Mouse (Mus musculus): ENCODE measurements around the gene Figla. TPM values are rescaled to one million over a fixed set of nuclear protein-coding genes. Genes with fewer than 3 reads are reported as not detected.

The Figla gene
- polyA plus RNA-seq, 1 experiment: not detected

DNA sequence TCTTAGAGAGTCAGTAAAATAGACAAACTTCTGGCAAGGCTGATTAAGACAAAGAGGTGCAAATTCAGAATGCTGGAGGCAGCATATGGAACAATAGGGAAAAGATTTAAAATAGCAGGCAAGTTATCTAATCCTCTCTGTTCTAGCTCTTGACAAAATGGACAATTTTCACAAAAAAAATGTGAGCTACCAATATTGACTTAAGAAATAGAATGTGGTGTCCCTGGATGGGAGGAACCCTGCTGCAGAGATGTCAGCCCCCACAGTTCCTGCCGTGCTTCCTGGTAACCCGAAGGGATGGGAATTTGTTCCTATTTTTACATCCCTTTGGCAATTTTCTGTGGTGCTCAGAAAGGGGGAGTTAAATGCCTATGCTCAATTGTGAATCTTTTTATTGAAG lies 22.9 kb downstream of the Figla start:
- WGBS: 27% methylated on average over 2 of the region's 2 CpGs
- H3K4me3 ChIP-seq (replicated peaks; ENCODE audit: control insufficient read depth, low read depth, low read length): no peak overlapping the region
- H3K27ac ChIP-seq (ENCODE audit: control insufficient read depth, insufficient read depth, low read depth, low read length, poor library complexity): no peak overlapping the region

DNA sequence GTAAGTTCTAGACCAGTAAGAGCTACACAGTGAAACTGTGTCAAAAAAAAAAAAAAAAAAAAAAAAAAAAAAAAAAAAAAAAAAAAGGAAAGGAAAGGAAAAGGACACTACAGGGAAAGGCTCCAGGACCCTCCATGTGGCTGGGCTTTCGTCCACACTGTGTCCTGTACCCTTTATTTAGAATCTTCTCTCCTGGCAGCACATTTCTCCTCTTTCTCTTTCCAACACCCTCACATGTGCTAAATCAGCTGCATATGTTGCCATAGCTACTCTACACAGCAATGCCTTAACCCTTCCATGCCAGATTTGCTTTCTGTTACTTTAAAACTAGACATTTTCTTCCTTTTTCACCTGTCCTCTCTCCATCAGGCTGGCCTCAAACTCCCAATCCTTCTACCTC lies 24.2 kb downstream of the Figla start:
- H3K27ac ChIP-seq (ENCODE audit: control insufficient read depth, insufficient read depth, low read depth, low read length, poor library complexity): no peak overlapping the region
- no peak for TF ChIP-seq POLR2A (IDR thresholded peaks at IDR 0.05; ENCODE audit: borderline replicate concordance, control insufficient read depth, low read depth, low read length)
- no peak for TF ChIP-seq CTCF (IDR thresholded peaks at IDR 0.05; ENCODE audit: control insufficient read depth, insufficient read depth, low read length)
- WGBS: 81% methylated on average over 1 of the region's 1 CpGs
- H3K4me3 ChIP-seq (replicated peaks; ENCODE audit: control insufficient read depth, low read depth, low read length): no peak overlapping the region
- H3K4me1 ChIP-seq (ENCODE audit: control insufficient read depth, insufficient read depth, low read length): no peaks in the 10 kb centered on the region

More for the DNA sequence above, 22.9 kb downstream of the Figla start:
- TF ChIP-seq CTCF (IDR thresholded peaks at IDR 0.05; ENCODE audit: control insufficient read depth, insufficient read depth, low read length) (no peak), POLR2A (IDR thresholded peaks at IDR 0.05; ENCODE audit: borderline replicate concordance, control insufficient read depth, low read depth, low read length) (no peak)
- no peaks in the 10 kb centered on the region for H3K4me1 ChIP-seq (ENCODE audit: control insufficient read depth, insufficient read depth, low read length)

DNA sequence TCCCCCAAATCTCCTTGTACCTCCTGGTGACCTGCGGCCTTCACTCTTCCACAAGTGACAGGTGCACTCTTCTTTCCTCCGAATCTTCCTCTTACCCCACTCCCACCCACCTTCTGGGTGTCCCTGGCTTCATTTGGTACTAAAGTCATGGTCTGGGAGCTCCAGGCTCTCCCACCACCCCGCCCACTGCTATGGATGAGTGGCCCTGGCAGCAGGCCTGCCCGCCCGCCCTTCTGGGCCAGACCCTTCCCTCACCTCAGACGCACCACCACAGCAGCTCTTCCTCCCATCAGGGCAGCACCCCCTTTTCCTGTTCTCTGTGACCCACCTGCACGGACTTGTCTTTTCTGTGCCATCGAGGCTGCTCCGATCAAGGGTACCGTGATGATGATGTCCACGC lies 31.5 kb downstream of the Figla start:
- TF ChIP-seq CTCF (IDR thresholded peaks at IDR 0.05; ENCODE audit: control insufficient read depth, insufficient read depth, low read length): no peak
- no peak for TF ChIP-seq POLR2A (IDR thresholded peaks at IDR 0.05; ENCODE audit: borderline replicate concordance, control insufficient read depth, low read depth, low read length)
- Histone ChIP-seq H3K4me1 (ENCODE audit: control insufficient read depth, insufficient read depth, low read length) (no peaks in the 10 kb centered on the region), H3K4me3 (replicated peaks; ENCODE audit: control insufficient read depth, low read depth, low read length) (no peak overlapping the region), H3K27ac (ENCODE audit: control insufficient read depth, insufficient read depth, low read depth, low read length, poor library complexity) (no peak overlapping the region)
- WGBS: 88% methylated on average over 11 of the region's 11 CpGs

DNA sequence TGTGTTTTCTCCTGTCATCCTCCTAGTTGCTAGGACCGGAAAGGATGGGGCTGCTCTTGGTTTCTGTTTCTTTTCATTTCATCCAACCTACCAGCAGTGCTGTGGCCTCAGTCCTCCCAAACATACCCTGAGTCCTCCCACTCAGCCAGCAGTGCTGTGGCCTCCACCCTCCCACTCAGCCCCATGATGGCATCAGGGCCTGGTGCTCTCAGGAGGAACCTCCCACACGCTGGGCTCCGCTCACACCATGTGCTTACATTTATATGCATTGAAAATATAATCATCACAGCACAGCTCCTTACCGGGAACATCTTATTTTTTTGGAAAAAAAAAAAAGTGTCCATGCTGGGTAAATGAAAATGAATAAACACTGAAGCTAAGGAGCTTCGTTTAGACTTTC lies 32.5 kb downstream of the Figla start:
- no peaks in the 10 kb centered on the region for H3K4me1 ChIP-seq (ENCODE audit: control insufficient read depth, insufficient read depth, low read length)
- no peak overlapping the region for H3K4me3 ChIP-seq (replicated peaks; ENCODE audit: control insufficient read depth, low read depth, low read length)
- TF ChIP-seq POLR2A (IDR thresholded peaks at IDR 0.05; ENCODE audit: borderline replicate concordance, control insufficient read depth, low read depth, low read length) (no peak), CTCF (IDR thresholded peaks at IDR 0.05; ENCODE audit: control insufficient read depth, insufficient read depth, low read length) (no peak)
- 87% methylated on average over 5 of the region's 5 CpGs for WGBS
- H3K27ac ChIP-seq (ENCODE audit: control insufficient read depth, insufficient read depth, low read depth, low read length, poor library complexity): no peak overlapping the region

DNA sequence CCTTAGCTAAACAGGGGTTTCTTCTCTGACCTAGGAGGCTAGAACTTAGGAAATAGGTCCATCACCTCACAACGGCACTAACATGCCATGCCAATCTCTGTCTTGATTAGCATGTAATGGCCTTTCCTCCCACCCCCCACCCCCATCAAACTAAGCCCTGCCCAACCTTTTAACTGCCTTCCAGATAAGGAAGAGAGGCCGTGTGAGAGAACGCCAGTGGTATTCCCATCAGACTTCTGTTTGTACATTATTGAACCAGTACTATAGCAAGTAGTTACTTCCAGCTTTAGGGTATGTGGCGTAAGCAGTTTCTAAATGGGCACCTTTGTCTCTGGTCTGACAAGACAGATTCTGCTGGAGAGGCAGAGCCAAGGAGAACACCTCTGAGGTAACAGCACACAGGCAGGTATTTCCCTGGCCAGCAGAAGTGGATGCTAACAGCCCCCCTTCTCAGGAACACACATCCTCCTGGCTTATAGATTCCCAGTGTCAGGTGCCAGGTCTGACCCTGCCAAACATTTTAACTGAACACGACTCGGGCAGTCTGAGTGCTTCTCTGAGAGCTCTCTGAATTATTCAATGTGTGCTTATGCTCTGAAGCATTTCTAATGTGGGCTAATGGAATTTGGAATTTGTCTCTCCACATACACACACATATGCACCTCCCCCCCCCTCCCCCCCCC lies 34.8 kb downstream of the Figla start:
- 66% methylated on average over 6 of the region's 6 CpGs for WGBS
- Histone ChIP-seq H3K4me1 (ENCODE audit: control insufficient read depth, insufficient read depth, low read length) (no peaks in the 10 kb centered on the region), H3K27ac (ENCODE audit: control insufficient read depth, insufficient read depth, low read depth, low read length, poor library complexity) (no peak overlapping the region), H3K4me3 (replicated peaks; ENCODE audit: control insufficient read depth, low read depth, low read length) (no peak overlapping the region)
- no peak for TF ChIP-seq POLR2A (IDR thresholded peaks at IDR 0.05; ENCODE audit: borderline replicate concordance, control insufficient read depth, low read depth, low read length)
- TF ChIP-seq CTCF (IDR thresholded peaks at IDR 0.05; ENCODE audit: control insufficient read depth, insufficient read depth, low read length): no peak

DNA sequence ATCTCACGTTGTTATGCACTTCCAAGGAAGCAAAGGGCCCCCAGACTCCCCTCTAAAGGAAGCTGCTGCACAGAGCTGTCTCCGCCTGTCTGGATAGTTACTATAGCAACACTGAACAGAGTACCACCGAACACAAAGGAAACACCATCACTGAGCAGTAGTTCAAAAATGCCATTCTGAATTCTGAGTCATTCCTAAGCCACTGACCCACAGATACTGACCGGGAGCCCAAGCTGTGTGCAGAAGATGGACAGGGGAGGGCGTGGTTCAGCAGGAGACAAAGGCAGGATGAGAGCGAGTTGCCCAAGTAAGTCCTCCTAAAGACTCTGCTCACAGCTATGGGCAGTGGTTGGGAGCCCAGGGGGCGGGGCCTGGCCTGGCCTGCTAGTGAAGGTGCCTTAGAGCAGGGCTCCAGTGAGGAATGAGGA lies 36.1 kb downstream of the Figla start:
- Histone ChIP-seq H3K27ac (ENCODE audit: control insufficient read depth, insufficient read depth, low read depth, low read length, poor library complexity) (no peak overlapping the region), H3K4me1 (ENCODE audit: control insufficient read depth, insufficient read depth, low read length) (no peaks in the 10 kb centered on the region), H3K4me3 (replicated peaks; ENCODE audit: control insufficient read depth, low read depth, low read length) (no peak overlapping the region)
- 45% methylated on average over 7 of the region's 7 CpGs for WGBS
- no peak for TF ChIP-seq POLR2A (IDR thresholded peaks at IDR 0.05; ENCODE audit: borderline replicate concordance, control insufficient read depth, low read depth, low read length)
- no peak for TF ChIP-seq CTCF (IDR thresholded peaks at IDR 0.05; ENCODE audit: control insufficient read depth, insufficient read depth, low read length)

DNA sequence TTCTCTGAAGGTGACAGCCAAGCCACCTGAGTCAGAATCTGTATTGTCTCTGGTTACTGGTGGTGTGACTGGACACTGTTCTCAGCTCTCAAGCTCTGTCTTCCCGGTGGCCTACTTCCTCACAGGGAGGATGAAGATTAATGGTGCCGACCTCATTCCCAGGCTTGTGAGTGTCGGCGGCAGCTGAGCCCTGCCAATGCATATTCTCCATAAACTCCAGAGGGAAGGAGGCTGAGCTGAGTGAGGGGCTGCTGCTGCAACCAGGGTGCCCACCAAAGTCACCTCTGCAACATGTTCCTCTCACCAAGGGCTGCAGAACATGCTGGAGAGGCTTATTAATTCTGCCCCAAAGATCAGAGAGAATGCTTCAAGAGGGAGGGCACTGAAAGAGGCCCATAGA lies 36.6 kb downstream of the Figla start:
- H3K4me3 ChIP-seq (replicated peaks; ENCODE audit: control insufficient read depth, low read depth, low read length): no peak overlapping the region
- TF ChIP-seq CTCF (IDR thresholded peaks at IDR 0.05; ENCODE audit: control insufficient read depth, insufficient read depth, low read length) (no peak), POLR2A (IDR thresholded peaks at IDR 0.05; ENCODE audit: borderline replicate concordance, control insufficient read depth, low read depth, low read length) (no peak)

DNA sequence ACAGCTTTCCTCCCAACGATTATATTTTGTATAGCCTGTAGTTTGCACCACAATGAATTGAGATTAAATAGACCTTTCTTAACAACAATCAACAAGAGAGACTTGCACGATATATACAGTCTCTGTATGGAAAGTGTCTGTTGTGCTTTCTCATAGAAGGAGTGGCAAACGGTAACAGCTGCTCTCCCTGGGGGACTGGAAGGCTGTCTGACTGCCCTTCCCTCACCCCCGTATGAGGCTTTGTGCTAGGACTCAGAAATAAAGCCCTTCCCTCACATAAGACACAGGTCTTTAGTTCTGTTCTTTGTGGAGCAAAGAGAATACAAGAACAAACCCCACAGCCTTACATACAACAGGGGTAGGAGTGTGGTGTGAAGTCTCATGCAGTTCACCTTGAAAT lies 37.1 kb downstream of the Figla start:
- H3K4me3 ChIP-seq (replicated peaks; ENCODE audit: control insufficient read depth, low read depth, low read length): no peak overlapping the region
- H3K4me1 ChIP-seq (ENCODE audit: control insufficient read depth, insufficient read depth, low read length): no peaks in the 10 kb centered on the region
- no peak overlapping the region for H3K27ac ChIP-seq (ENCODE audit: control insufficient read depth, insufficient read depth, low read depth, low read length, poor library complexity)
- WGBS: 66% methylated on average over 4 of the region's 4 CpGs
- TF ChIP-seq CTCF (IDR thresholded peaks at IDR 0.05; ENCODE audit: control insufficient read depth, insufficient read depth, low read length) (no peak), POLR2A (IDR thresholded peaks at IDR 0.05; ENCODE audit: borderline replicate concordance, control insufficient read depth, low read depth, low read length) (no peak)

More for the DNA sequence above, 36.6 kb downstream of the Figla start:
- H3K27ac ChIP-seq (ENCODE audit: control insufficient read depth, insufficient read depth, low read depth, low read length, poor library complexity): no peak overlapping the region
- 49% methylated on average over 4 of the region's 4 CpGs for WGBS
- no peaks in the 10 kb centered on the region for H3K4me1 ChIP-seq (ENCODE audit: control insufficient read depth, insufficient read depth, low read length)

DNA sequence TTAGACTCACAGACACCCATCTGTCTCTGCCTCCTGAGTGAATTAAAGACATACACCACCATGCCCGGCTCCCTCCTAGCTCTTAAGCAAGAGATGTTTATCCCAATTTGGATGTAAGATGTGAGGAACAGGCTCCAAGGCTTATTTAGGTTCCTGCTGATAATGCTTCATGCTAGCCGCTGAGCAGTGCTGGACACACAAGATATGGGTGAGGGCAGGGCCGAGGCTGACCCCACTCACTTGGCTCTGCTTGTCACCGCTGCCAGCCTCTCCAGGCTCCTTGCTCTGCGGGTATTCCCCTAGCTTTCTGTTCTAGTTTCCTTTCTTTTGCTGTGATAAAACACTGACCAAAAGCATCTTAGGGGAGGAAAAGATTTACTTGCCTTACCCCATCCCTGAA lies 37.6 kb downstream of the Figla start:
- 63% methylated on average over 5 of the region's 5 CpGs for WGBS
- Histone ChIP-seq H3K4me3 (replicated peaks; ENCODE audit: control insufficient read depth, low read depth, low read length) (no peak overlapping the region), H3K4me1 (ENCODE audit: control insufficient read depth, insufficient read depth, low read length) (no peaks in the 10 kb centered on the region), H3K27ac (ENCODE audit: control insufficient read depth, insufficient read depth, low read depth, low read length, poor library complexity) (no peak overlapping the region)
- TF ChIP-seq POLR2A (IDR thresholded peaks at IDR 0.05; ENCODE audit: borderline replicate concordance, control insufficient read depth, low read depth, low read length): no peak
- TF ChIP-seq CTCF (IDR thresholded peaks at IDR 0.05; ENCODE audit: control insufficient read depth, insufficient read depth, low read length): no peak
